Mouse (Mus musculus) erythroblast, embryonic 14.5 days (primary cell): ENCODE results near the gene Bcl2l14.

Experiments used
- GATA1 ChIP-seq: IDR thresholded peaks from 2 replicates; pipeline ENCODE4 v1.6.1; 2012; ENCODE audit warnings: low read length, inconsistent platforms, mixed read lengths
- TAL1 ChIP-seq: IDR thresholded peaks from 3 replicates; pipeline ENCODE4 v1.6.1; 2012; ENCODE audit warnings: low read length, inconsistent platforms, mixed read lengths

- TF ChIP-seq GATA1 (no peak), TAL1 (no peak)
Measured at GRCm38 (mm10) chr6:134364644-134365043, 31.5 kb upstream of the Bcl2l14 start.
